Mouse (Mus musculus) MEL (cell line): Measurements from ENCODE around the gene Rxra. TPM values are rescaled to one million over a fixed set of nuclear protein-coding genes. Genes with fewer than 3 reads are reported as not detected.

Experiments used
- DNase-seq: peaks from one replicate; pipeline ENCODE4 v3.0.0; 2011; ENCODE audit warnings: low read depth, low spot score
- H3K27ac ChIP-seq: 2 replicates; pipeline ENCODE4 v1.5.1; 2012; ENCODE audit warnings: low read depth, mild to moderate bottlenecking, control low read depth, low read length, moderate library complexity; ENCODE audit not compliant: control insufficient read depth
- H3K27me3 ChIP-seq, 2 experiments: fragments of 150-350 bp in 1 of 2; sonication (generic) in 1 of 2; 2 replicates each; pipeline ENCODE4 v1.6.1; 2012; ENCODE audit warnings: low read length in 2 of 2, mild to moderate bottlenecking in 2 of 2, improper control_type of control experiment in 1 of 2, moderate library complexity in 1 of 2; ENCODE audit not compliant: insufficient read depth in 2 of 2, control insufficient read depth in 1 of 2
- H3K36me3 ChIP-seq, 2 experiments: 2 replicates each; pipeline ENCODE4 v1.6.1; 2012 to 2014; ENCODE audit warnings: low read length in 2 of 2, improper control_type of control experiment in 1 of 2, inconsistent platforms in 1 of 2, mild to moderate bottlenecking in 1 of 2; ENCODE audit not compliant: insufficient read depth in 2 of 2, control insufficient read depth in 1 of 2
- H3K4me1 ChIP-seq, 2 experiments: fragments of 150-350 bp in 1 of 2; sonication (generic) in 1 of 2; 2 replicates each; pipeline ENCODE4 v1.6.1; 2012; ENCODE audit warnings: low read length in 2 of 2, improper control_type of control experiment in 1 of 2, mild to moderate bottlenecking in 1 of 2; ENCODE audit not compliant: insufficient read depth in 2 of 2, control insufficient read depth in 1 of 2
- H3K4me3 ChIP-seq, 2 experiments: fragments of 150-350 bp in 1 of 2; sonication (generic) in 1 of 2; 2 replicates each; pipeline ENCODE4 v1.5.1; 2012; ENCODE audit warnings: low read depth in 2 of 2, low read length in 2 of 2, mild to moderate bottlenecking in 2 of 2, moderate library complexity in 2 of 2, control low read depth in 1 of 2, improper control_type of control experiment in 1 of 2; ENCODE audit not compliant: control insufficient read depth in 1 of 2, insufficient read depth in 1 of 2
- H3K79me2 ChIP-seq: 2 replicates; pipeline ENCODE4 v1.6.1; 2012; ENCODE audit warnings: mild to moderate bottlenecking, low read length, moderate library complexity; ENCODE audit not compliant: control insufficient read depth, poor library complexity, insufficient read depth
- H3K9ac ChIP-seq: 2 replicates; pipeline ENCODE4 v1.6.1; 2012; ENCODE audit warnings: low read depth, mild to moderate bottlenecking, control low read depth, low read length, moderate library complexity; ENCODE audit not compliant: control insufficient read depth, poor library complexity, severe bottlenecking
- H3K9me3 ChIP-seq: fragments of 150-350 bp; sonication (generic); replicated peaks from 2 replicates; pipeline ENCODE4 v1.6.1; 2012; ENCODE audit warnings: mild to moderate bottlenecking, low read length, improper control_type of control experiment, moderate library complexity; ENCODE audit not compliant: insufficient read depth
- BHLHE40 ChIP-seq: IDR thresholded peaks from 2 replicates; pipeline ENCODE4 v1.6.1; 2012; ENCODE audit warnings: low read depth, mild to moderate bottlenecking, inconsistent platforms, low read length, improper control_type of control experiment, borderline replicate concordance
- CHD1 ChIP-seq: IDR thresholded peaks from 2 replicates; pipeline ENCODE4 v1.6.1; 2012; ENCODE audit warnings: low read depth, mild to moderate bottlenecking, inconsistent platforms, low read length, improper control_type of control experiment
- CHD2 ChIP-seq: IDR thresholded peaks from 2 replicates; pipeline ENCODE4 v1.6.1; 2011; ENCODE audit warnings: low read length, improper control_type of control experiment
- CTCF ChIP-seq, 3 experiments: IDR thresholded peaks in 2 of 3; conservative IDR thresholded peaks in 1 of 3; 2 replicates each; pipeline ENCODE4 v1.5.1; 2011 to 2012; ENCODE audit warnings: low read length in 3 of 3, low read depth in 2 of 3, mild to moderate bottlenecking in 2 of 3, improper control_type of control experiment in 1 of 3, inconsistent platforms in 1 of 3, mixed read lengths in 1 of 3, moderate library complexity in 1 of 3; ENCODE audit not compliant: control insufficient read depth in 1 of 3, insufficient read depth in 1 of 3, poor library complexity in 1 of 3, severe bottlenecking in 1 of 3
- E2F4 ChIP-seq: IDR thresholded peaks from 2 replicates; pipeline ENCODE4 v1.6.1; 2011; ENCODE audit warnings: low read depth, low read length, improper control_type of control experiment, borderline replicate concordance
- ELF1 ChIP-seq: IDR thresholded peaks from 2 replicates; pipeline ENCODE4 v1.6.1; 2014; ENCODE audit warnings: low read depth, mild to moderate bottlenecking, inconsistent platforms, low read length, improper control_type of control experiment, moderate library complexity
- EP300 ChIP-seq, 2 experiments: IDR thresholded peaks; 2 replicates each; pipeline ENCODE4 v1.6.1; 2011; ENCODE audit warnings: improper control_type of control experiment in 2 of 2, low read length in 2 of 2, low read depth in 1 of 2, mild to moderate bottlenecking in 1 of 2
- ETS1 ChIP-seq: IDR thresholded peaks from 2 replicates; pipeline ENCODE4 v1.6.1; 2012; ENCODE audit warnings: low read depth, mild to moderate bottlenecking, inconsistent platforms, low read length, improper control_type of control experiment, moderate library complexity
- GATA1 ChIP-seq: IDR thresholded peaks from 2 replicates; pipeline ENCODE4 v1.6.1; 2011; ENCODE audit warnings: low read depth, low read length, improper control_type of control experiment
- HCFC1 ChIP-seq: IDR thresholded peaks from 2 replicates; pipeline ENCODE4 v1.6.1; 2012; ENCODE audit warnings: low read depth, mild to moderate bottlenecking, inconsistent platforms, low read length, improper control_type of control experiment, moderate library complexity
- JUND ChIP-seq: IDR thresholded peaks from 2 replicates; pipeline ENCODE4 v1.6.1; 2011; ENCODE audit warnings: low read depth, mild to moderate bottlenecking, improper control_type of control experiment, low read length
- KAT2A ChIP-seq: conservative IDR thresholded peaks from 2 replicates; pipeline ENCODE4 v1.6.1; 2012; ENCODE audit warnings: low read depth, low read length, improper control_type of control experiment, inconsistent platforms
- MAX ChIP-seq: IDR thresholded peaks from 2 replicates; pipeline ENCODE4 v1.6.1; 2011; ENCODE audit warnings: low read length, improper control_type of control experiment
- MAZ ChIP-seq: IDR thresholded peaks from 2 replicates; pipeline ENCODE4 v1.6.1; 2012; ENCODE audit warnings: low read depth, mild to moderate bottlenecking, inconsistent platforms, low read length, improper control_type of control experiment
- MEF2A ChIP-seq: IDR thresholded peaks from 2 replicates; pipeline ENCODE4 v1.6.1; 2014; ENCODE audit warnings: low read depth, mild to moderate bottlenecking, inconsistent platforms, low read length, improper control_type of control experiment; ENCODE audit not compliant: poor library complexity, insufficient replicate concordance, severe bottlenecking; ENCODE audit errors: extremely low read depth
- MYB ChIP-seq: IDR thresholded peaks from 2 replicates; pipeline ENCODE4 v1.6.1; 2011; ENCODE audit warnings: mild to moderate bottlenecking, low read depth, low read length, improper control_type of control experiment
- MYC ChIP-seq: IDR thresholded peaks from 2 replicates; pipeline ENCODE4 v1.6.1; 2011; ENCODE audit warnings: low read depth, mild to moderate bottlenecking, low read length, improper control_type of control experiment, moderate library complexity
- NELFE ChIP-seq: IDR thresholded peaks from 2 replicates; pipeline ENCODE4 v1.6.1; 2011; ENCODE audit warnings: low read depth, low read length, improper control_type of control experiment
- NRF1 ChIP-seq: IDR thresholded peaks from 2 replicates; pipeline ENCODE4 v1.6.1; 2014; ENCODE audit warnings: low read depth, mild to moderate bottlenecking, inconsistent platforms, low read length, improper control_type of control experiment, moderate library complexity; ENCODE audit not compliant: poor library complexity, insufficient read depth, severe bottlenecking
- POLR2AphosphoS5 ChIP-seq: IDR thresholded peaks from 2 replicates; pipeline ENCODE4 v1.6.1; 2012; ENCODE audit warnings: low read depth, borderline replicate concordance, mild to moderate bottlenecking, inconsistent platforms, low read length, moderate library complexity, mixed read lengths
- RAD21 ChIP-seq: IDR thresholded peaks from 2 replicates; pipeline ENCODE4 v1.6.1; 2011; ENCODE audit warnings: mild to moderate bottlenecking, low read depth, low read length, improper control_type of control experiment
- SIN3A ChIP-seq: IDR thresholded peaks from 2 replicates; pipeline ENCODE4 v1.6.1; 2012; ENCODE audit warnings: low read length, improper control_type of control experiment, inconsistent platforms
- SMC3 ChIP-seq: IDR thresholded peaks from 2 replicates; pipeline ENCODE4 v1.6.1; 2011; ENCODE audit warnings: low read depth, low read length, improper control_type of control experiment
- TBP ChIP-seq: IDR thresholded peaks from 2 replicates; pipeline ENCODE4 v1.8.0; 2011; ENCODE audit warnings: low read depth, low read length, improper control_type of control experiment
- TCF12 ChIP-seq: IDR thresholded peaks from 2 replicates; pipeline ENCODE4 v1.6.1; 2014; ENCODE audit warnings: low read depth, mild to moderate bottlenecking, inconsistent platforms, low read length, improper control_type of control experiment, moderate library complexity
- UBTF ChIP-seq: IDR thresholded peaks from 2 replicates; pipeline ENCODE4 v1.6.1; 2012; ENCODE audit warnings: low read depth, mild to moderate bottlenecking, inconsistent platforms, low read length, improper control_type of control experiment, moderate library complexity, borderline replicate concordance; ENCODE audit not compliant: insufficient read depth
- USF2 ChIP-seq, 2 experiments: IDR thresholded peaks; 2 replicates each; pipeline ENCODE4 v1.6.1; 2011 to 2012; ENCODE audit warnings: improper control_type of control experiment in 2 of 2, low read length in 2 of 2, borderline replicate concordance in 1 of 2, inconsistent platforms in 1 of 2, low read depth in 1 of 2, mild to moderate bottlenecking in 1 of 2; ENCODE audit not compliant: insufficient read depth in 1 of 2
- ZC3H11A ChIP-seq: IDR thresholded peaks from 2 replicates; pipeline ENCODE4 v1.6.1; 2012; ENCODE audit warnings: low read depth, mild to moderate bottlenecking, inconsistent platforms, low read length, improper control_type of control experiment
- ZKSCAN1 ChIP-seq: IDR thresholded peaks from 2 replicates; pipeline ENCODE4 v1.6.1; 2012; ENCODE audit warnings: low read depth, mild to moderate bottlenecking, inconsistent platforms, low read length, improper control_type of control experiment, moderate library complexity
- ZMIZ1 ChIP-seq: IDR thresholded peaks from 2 replicates; pipeline ENCODE4 v1.6.1; 2012; ENCODE audit warnings: low read depth, mild to moderate bottlenecking, inconsistent platforms, low read length, improper control_type of control experiment, moderate library complexity
- ZNF384 ChIP-seq: IDR thresholded peaks from 2 replicates; pipeline ENCODE4 v1.6.1; 2012; ENCODE audit warnings: low read depth, mild to moderate bottlenecking, inconsistent platforms, low read length, improper control_type of control experiment
- polyA plus RNA-seq, 2 experiments: library from polyadenylated mRNA; stranded (reverse) in 1 of 2; unstranded in 1 of 2; fragments of >175 nt in 1 of 2; fragments of >200 nt in 1 of 2; gene quantifications; 2 replicates each; pipeline versions ENCODE4 v1.2.1 to v1.2.4; 2012; ENCODE audit warnings: low replicate concordance in 2 of 2, low read depth in 1 of 2; ENCODE audit not compliant: insufficient read length in 2 of 2, insufficient read depth in 1 of 2, missing spikeins in 1 of 2
- total RNA-seq: library from RNA; depleted of rRNA; stranded (reverse); fragments of 300-350 nt; gene quantifications from 2 replicates; pipeline ENCODE4 v1.2.3, GENCODE M21; 2012

Rxra gene
- total and polyA plus RNA-seq, 3 experiments = 11.7 to 19.6 TPM; not detected in 1

DNA sequence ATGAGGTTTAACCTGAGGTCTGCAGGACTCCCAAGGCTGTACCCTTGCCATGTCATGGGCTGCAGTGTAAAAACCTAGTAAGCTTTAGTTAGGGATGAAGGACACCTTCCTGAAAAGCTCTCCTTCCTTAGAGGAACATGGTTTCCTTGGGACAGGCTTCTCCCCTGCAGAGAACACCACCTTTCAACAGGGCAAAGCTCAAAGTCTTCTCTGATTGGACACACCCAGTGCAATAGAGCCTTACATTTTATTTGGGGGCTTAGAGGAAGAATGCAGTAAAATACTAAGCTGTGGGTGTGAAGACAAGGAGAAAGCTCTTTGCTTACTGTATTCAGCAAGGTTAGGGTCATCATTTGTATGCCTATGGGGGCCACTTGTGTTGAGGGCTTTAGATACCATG is 19.7 kb upstream of the Rxra start:
- no peak for DNase-seq
- H3K9ac ChIP-seq = no peak overlapping the region
- no peak for TF ChIP-seq HCFC1
- no peak for TF ChIP-seq TBP
- no peak for TF ChIP-seq BHLHE40
- TF ChIP-seq NRF1 = no peak
- TF ChIP-seq, all 39 proteins: peak for 0
- H3K27me3 ChIP-seq = peaks cover 3 to 5% of the 10 kb centered on the region in 2 experiments; a peak in 2 of 4 replicates
- H3K4me1 ChIP-seq = peaks cover 3 to 21% of the 10 kb centered on the region in 2 experiments; a peak in 3 of 4 replicates
- no peaks in the 10 kb centered on the region for H3K79me2 ChIP-seq
- peaks cover 0 to 10% of the 10 kb centered on the region in 2 experiments; a peak in 2 of 4 replicates for H3K36me3 ChIP-seq
- no peaks in the 10 kb centered on the region for H3K9me3 ChIP-seq
- H3K27ac ChIP-seq = no peak overlapping the region
- H3K4me3 ChIP-seq = no peak overlapping the region

DNA sequence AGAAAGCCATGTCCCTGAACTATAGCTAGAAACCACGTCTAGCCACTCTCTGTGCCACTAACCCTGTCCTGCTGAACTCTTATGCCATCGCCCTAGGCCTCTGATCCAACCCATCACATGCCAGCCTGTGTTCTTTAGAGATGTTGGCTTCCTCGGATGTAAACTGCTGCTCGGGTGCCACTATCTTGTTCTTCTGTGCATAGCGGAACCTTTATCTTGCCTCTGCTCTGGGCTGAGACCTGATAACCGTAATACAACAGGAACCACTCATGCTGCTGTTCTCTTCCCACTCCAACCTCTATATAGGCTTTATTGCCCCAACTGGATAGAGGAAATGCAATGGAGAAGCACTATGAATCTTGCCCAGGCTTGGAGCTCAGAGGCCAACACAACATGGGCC is 11.0 kb upstream of the Rxra start:
- H3K27me3 ChIP-seq = no peaks in the 10 kb centered on the region
- H3K4me1 ChIP-seq = peaks cover 13 to 38% of the 10 kb centered on the region in 2 experiments
- no peaks in the 10 kb centered on the region for H3K9me3 ChIP-seq
- TF ChIP-seq CTCF (IDR thresholded peaks at IDR 0.05 in 2 of 3, conservative IDR thresholded peaks at IDR 0.05 in 1 of 3; ENCODE audit: control insufficient read depth in 1 of 3, insufficient read depth in 1 of 3, low read depth in 2 of 3, low read length in 3 of 3, poor library complexity in 1 of 3, severe bottlenecking in 1 of 3) = no peak
- peak; percentile 97 for TF ChIP-seq GATA1
- no peak for TF ChIP-seq ZMIZ1
- no peak for TF ChIP-seq SMC3
- TF ChIP-seq KAT2A = no peak; the same call in 1 of the 2 replicates
- no peak for TF ChIP-seq MEF2A
- TF ChIP-seq JUND = no peak
- TF ChIP-seq ELF1 = 0 out of 2 replicates have a peak, but pooled peaks have one; percentile 46
- no peak for TF ChIP-seq ZNF384
- TF ChIP-seq RAD21 = no peak
- TF ChIP-seq HCFC1 = no peak
- TF ChIP-seq TCF12 = peak; percentile 90
- TF ChIP-seq SIN3A = peak; percentile 74
- TF ChIP-seq MYC = no peak
- TF ChIP-seq UBTF = no peak
- peak; percentile 76 for TF ChIP-seq ETS1
- TF ChIP-seq MAX = no peak
- TF ChIP-seq MYB = no peak
- TF ChIP-seq EP300 (IDR thresholded peaks at IDR 0.05; ENCODE audit: low read depth in 1 of 2, low read length in 2 of 2) = peak; percentile 89 to 92
- TF ChIP-seq TBP = 0 out of 2 replicates have a peak, but pooled peaks have one; percentile 26
- TF ChIP-seq E2F4 = no peak
- no peak for TF ChIP-seq POLR2AphosphoS5
- TF ChIP-seq ZC3H11A = no peak
- TF ChIP-seq NELFE = no peak
- TF ChIP-seq CHD1 = no peak
- TF ChIP-seq USF2 (IDR thresholded peaks at IDR 0.05; ENCODE audit: borderline replicate concordance in 1 of 2, insufficient read depth in 1 of 2, low read depth in 1 of 2, low read length in 2 of 2) = no peak
- TF ChIP-seq CHD2 = no peak; the same call in 1 of the 2 replicates
- TF ChIP-seq ZKSCAN1 = no peak
- TF ChIP-seq MAZ = no peak

More for the DNA sequence above, 11.0 kb upstream of the Rxra start:
- H3K27ac ChIP-seq = peak overlapping the region; percentile 46
- H3K4me3 ChIP-seq = no peak overlapping the region
- no peak overlapping the region for H3K9ac ChIP-seq
- H3K36me3 ChIP-seq = peaks cover 0 to 32% of the 10 kb centered on the region in 2 experiments; a peak in 2 of 4 replicates
- DNase-seq = peak; percentile 64
- no peaks in the 10 kb centered on the region for H3K79me2 ChIP-seq
